Mouse (Mus musculus): Measurements from ENCODE around the gene Rptor. TPM values are rescaled to one million over a fixed set of nuclear protein-coding genes. Genes with fewer than 3 reads are reported as not detected.

Rptor gene
- polyA plus RNA-seq, 1 experiment from 2014 or later: 4.9 TPM

DNA sequence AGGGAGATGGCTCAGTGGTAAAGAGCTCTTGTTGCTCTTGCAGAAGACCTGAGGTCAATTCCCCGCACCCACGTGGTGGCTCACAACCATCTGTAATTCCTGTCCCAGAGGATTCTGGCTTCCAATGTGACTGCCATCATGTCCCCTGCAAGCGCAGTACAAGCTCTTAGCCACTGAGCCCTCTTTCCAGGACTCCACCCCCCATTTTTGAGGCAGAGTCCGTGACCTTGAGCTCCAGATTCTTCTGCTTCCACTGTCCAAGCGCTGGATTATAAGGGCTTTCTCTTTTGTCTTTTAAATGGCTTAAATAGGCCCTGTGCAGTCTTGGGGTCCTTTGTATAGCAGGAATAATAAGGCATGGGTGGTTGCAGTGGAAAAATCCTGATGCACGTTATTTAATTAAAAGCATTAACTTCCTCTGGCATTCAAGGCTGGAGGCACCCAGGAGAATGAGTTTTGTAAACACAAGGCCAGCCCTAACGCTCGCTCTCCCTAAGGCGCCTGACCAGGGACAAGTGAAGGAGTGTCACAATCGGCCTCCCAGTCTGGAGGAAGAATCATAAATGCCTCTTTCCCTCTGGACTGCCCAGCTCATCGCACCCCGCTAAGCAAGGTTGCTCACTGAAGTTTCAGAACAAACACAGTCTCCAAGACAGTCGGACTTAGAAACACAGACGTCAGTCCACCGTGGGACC is 30.2 kb upstream of the Rptor start:
- no peak overlapping the region for H3K4me2 ChIP-seq
- no peak overlapping the region for H3K27ac ChIP-seq (replicated peaks)
- H3K4me1 ChIP-seq (replicated peaks): 0 out of 2 replicates have a peak, but pooled peaks cover 3% of the 10 kb centered on the region
- no peak for ATAC-seq (ENCODE audit: insufficient read depth)
- no peak overlapping the region for H3K4me3 ChIP-seq (replicated peaks)
- WGBS (ENCODE audit: insufficient replicate concordance): 62% methylated on average over 15 of the region's 15 CpGs
- H3K9ac ChIP-seq: no peak overlapping the region
- no peaks in the 10 kb centered on the region for H3K36me3 ChIP-seq (replicated peaks)
- peaks cover 6% of the 10 kb centered on the region; the same call in 1 of the 2 replicates for H3K27me3 ChIP-seq
- no peaks in the 10 kb centered on the region for H3K9me3 ChIP-seq (replicated peaks)

DNA sequence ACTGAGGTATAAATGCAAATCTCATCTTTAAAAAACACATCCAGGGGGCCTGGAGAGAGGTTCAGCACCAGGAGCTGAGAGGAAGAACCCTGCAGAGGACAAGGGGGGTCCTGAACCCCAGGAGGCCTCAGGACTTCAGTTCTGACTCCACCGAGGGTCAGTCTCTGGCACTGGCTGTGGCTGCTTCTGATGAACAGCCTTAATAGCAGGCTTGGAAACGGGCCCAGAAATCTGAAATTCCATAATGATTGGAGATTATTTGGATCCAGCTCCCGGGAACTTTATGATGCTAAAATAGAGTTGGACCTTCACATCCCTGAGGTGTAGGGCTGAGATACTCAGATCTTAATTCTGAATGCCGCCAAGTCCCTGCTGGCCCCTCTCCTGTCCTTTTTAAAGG is 25.9 kb upstream of the Rptor start:
- no peak overlapping the region for H3K4me3 ChIP-seq (replicated peaks)
- H3K9me3 ChIP-seq (replicated peaks): no peaks in the 10 kb centered on the region
- no peak for ATAC-seq (ENCODE audit: insufficient read depth)
- H3K4me1 ChIP-seq (replicated peaks): 0 out of 2 replicates have a peak, but pooled peaks cover 3% of the 10 kb centered on the region
- 44% methylated on average over 4 of the region's 4 CpGs for WGBS (ENCODE audit: insufficient replicate concordance)
- H3K9ac ChIP-seq: no peak overlapping the region
- H3K27me3 ChIP-seq: peaks cover 6% of the 10 kb centered on the region; the same call in 1 of the 2 replicates
- H3K27ac ChIP-seq (replicated peaks): no peak overlapping the region
- no peak overlapping the region for H3K4me2 ChIP-seq
- H3K36me3 ChIP-seq (replicated peaks): no peaks in the 10 kb centered on the region

- Histone ChIP-seq H3K27ac (replicated peaks) (no peak overlapping the region), H3K4me1 (replicated peaks) (0 out of 2 replicates have a peak, but pooled peaks cover 3% of the 10 kb centered on the region), H3K9ac (no peak overlapping the region), H3K4me2 (no peak overlapping the region), H3K9me3 (replicated peaks) (no peaks in the 10 kb centered on the region), H3K27me3 (peaks cover 6% of the 10 kb centered on the region; the same call in 1 of the 2 replicates), H3K36me3 (replicated peaks) (no peaks in the 10 kb centered on the region), H3K4me3 (replicated peaks) (no peak overlapping the region)
- no peak for ATAC-seq (ENCODE audit: insufficient read depth)
- whole genome bisulfite sequencing (ENCODE audit: insufficient replicate concordance): 74% methylated on average over 2 of the region's 2 CpGs
Measured at GRCm38 (mm10) chr11:119577721-119578120, 25.0 kb upstream of the Rptor start.

GRCm38 (mm10) chr11:119586511-119586910 is 16.2 kb upstream of the Rptor start:
- ATAC-seq (ENCODE audit: insufficient read depth): no peak
- peaks cover 30% of the 10 kb centered on the region for H3K27me3 ChIP-seq
- no peaks in the 10 kb centered on the region for H3K9me3 ChIP-seq (replicated peaks)
- H3K27ac ChIP-seq (replicated peaks): no peak overlapping the region
- H3K36me3 ChIP-seq (replicated peaks): no peaks in the 10 kb centered on the region
- H3K4me1 ChIP-seq (replicated peaks): no peaks in the 10 kb centered on the region
- no peak overlapping the region for H3K4me2 ChIP-seq
- 71% methylated on average over 4 of the region's 4 CpGs for WGBS (ENCODE audit: insufficient replicate concordance)
- no peak overlapping the region for H3K4me3 ChIP-seq (replicated peaks)
- no peak overlapping the region for H3K9ac ChIP-seq

GRCm38 (mm10) chr11:119587112-119587511 is 15.6 kb upstream of the Rptor start:
- no peaks in the 10 kb centered on the region for H3K4me1 ChIP-seq (replicated peaks)
- H3K9me3 ChIP-seq (replicated peaks): no peaks in the 10 kb centered on the region
- H3K36me3 ChIP-seq (replicated peaks): no peaks in the 10 kb centered on the region
- H3K4me2 ChIP-seq: no peak overlapping the region
- no peak overlapping the region for H3K4me3 ChIP-seq (replicated peaks)
- WGBS (ENCODE audit: insufficient replicate concordance): 46% methylated on average over 5 of the region's 5 CpGs
- peaks cover 36% of the 10 kb centered on the region for H3K27me3 ChIP-seq
- H3K27ac ChIP-seq (replicated peaks): no peak overlapping the region
- H3K9ac ChIP-seq: no peak overlapping the region
- ATAC-seq (ENCODE audit: insufficient read depth): no peak

DNA sequence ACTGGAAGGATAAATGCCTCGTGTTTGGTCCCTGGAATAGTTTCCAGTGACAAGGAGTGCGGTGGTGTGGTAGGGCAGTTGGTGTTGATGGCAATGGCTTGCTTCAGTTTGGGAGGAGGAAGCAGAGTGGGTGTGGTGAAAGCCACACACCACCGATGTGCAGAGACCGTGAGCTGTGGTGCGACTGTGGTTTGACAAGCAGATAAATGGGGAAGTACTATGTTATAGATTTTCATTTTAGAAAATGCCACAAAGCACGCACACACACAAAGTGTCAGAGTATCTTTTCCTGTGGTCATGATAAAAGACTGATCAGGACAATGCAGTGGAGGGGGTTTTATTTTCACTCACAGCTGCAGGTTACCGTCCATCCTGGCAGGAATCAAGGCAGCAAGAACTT is 13.5 kb upstream of the Rptor start:
- H3K27me3 ChIP-seq: peaks cover 55% of the 10 kb centered on the region
- WGBS (ENCODE audit: insufficient replicate concordance): 12% methylated on average over 7 of the region's 7 CpGs
- H3K4me1 ChIP-seq (replicated peaks): no peaks in the 10 kb centered on the region
- no peak overlapping the region for H3K4me2 ChIP-seq
- no peak overlapping the region for H3K27ac ChIP-seq (replicated peaks)
- no peak overlapping the region for H3K4me3 ChIP-seq (replicated peaks)
- H3K9ac ChIP-seq: no peak overlapping the region
- no peaks in the 10 kb centered on the region for H3K9me3 ChIP-seq (replicated peaks)
- ATAC-seq (ENCODE audit: insufficient read depth): no peak
- H3K36me3 ChIP-seq (replicated peaks): no peaks in the 10 kb centered on the region

- 15% methylated on average over 3 of the region's 3 CpGs for WGBS (ENCODE audit: insufficient replicate concordance)
- H3K4me3 ChIP-seq (replicated peaks): no peak overlapping the region
- H3K9ac ChIP-seq: no peak overlapping the region
- no peaks in the 10 kb centered on the region for H3K9me3 ChIP-seq (replicated peaks)
- no peak overlapping the region for H3K27ac ChIP-seq (replicated peaks)
- peaks cover 57% of the 10 kb centered on the region for H3K27me3 ChIP-seq
- H3K36me3 ChIP-seq (replicated peaks): no peaks in the 10 kb centered on the region
- no peak for ATAC-seq (ENCODE audit: insufficient read depth)
- no peaks in the 10 kb centered on the region for H3K4me1 ChIP-seq (replicated peaks)
- no peak overlapping the region for H3K4me2 ChIP-seq
Measured at GRCm38 (mm10) chr11:119593966-119594365, 8.7 kb upstream of the Rptor start.

GRCm38 (mm10) chr11:119598856-119599255 is 3.8 kb upstream of the Rptor start:
- no peak overlapping the region for H3K4me3 ChIP-seq (replicated peaks)
- H3K27me3 ChIP-seq: peaks cover 20% of the 10 kb centered on the region
- H3K4me2 ChIP-seq: no peak overlapping the region
- H3K9me3 ChIP-seq (replicated peaks): no peaks in the 10 kb centered on the region
- peaks cover 9% of the 10 kb centered on the region for H3K4me1 ChIP-seq (replicated peaks)
- WGBS (ENCODE audit: insufficient replicate concordance): 35% methylated on average over 3 of the region's 3 CpGs
- H3K9ac ChIP-seq: no peak overlapping the region
- no peak for ATAC-seq (ENCODE audit: insufficient read depth)
- no peaks in the 10 kb centered on the region for H3K36me3 ChIP-seq (replicated peaks)
- H3K27ac ChIP-seq (replicated peaks): no peak overlapping the region

DNA sequence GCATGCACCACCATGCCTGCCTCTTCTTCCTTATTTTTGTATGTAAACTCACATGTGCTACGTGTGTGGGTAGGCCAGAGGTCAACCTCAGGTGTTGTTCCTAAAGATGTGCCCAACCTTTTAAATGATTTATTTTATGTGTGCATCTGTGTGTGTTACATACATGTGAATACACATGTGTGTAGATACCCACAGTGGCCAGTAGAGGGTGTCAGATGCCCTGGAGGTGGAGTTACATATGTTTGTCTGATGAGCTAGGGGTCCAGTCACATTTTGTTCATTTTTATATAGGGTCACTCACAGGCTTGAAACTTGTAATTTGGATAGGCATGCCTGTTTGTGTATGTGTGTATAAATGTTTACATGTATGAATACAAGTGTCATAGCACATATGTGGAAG is 2.4 kb upstream of the Rptor start:
- no peaks in the 10 kb centered on the region for H3K36me3 ChIP-seq (replicated peaks)
- H3K27ac ChIP-seq (replicated peaks): no peak overlapping the region
- H3K4me2 ChIP-seq: no peak overlapping the region
- peaks cover 13% of the 10 kb centered on the region; the same call in 1 of the 2 replicates for H3K27me3 ChIP-seq
- no peak overlapping the region for H3K9ac ChIP-seq
- peaks cover 16% of the 10 kb centered on the region for H3K4me1 ChIP-seq (replicated peaks)
- no peak overlapping the region for H3K4me3 ChIP-seq (replicated peaks)
- H3K9me3 ChIP-seq (replicated peaks): no peaks in the 10 kb centered on the region
- no peak for ATAC-seq (ENCODE audit: insufficient read depth)
- 51% methylated on average over 1 of the region's 1 CpGs for WGBS (ENCODE audit: insufficient replicate concordance)

DNA sequence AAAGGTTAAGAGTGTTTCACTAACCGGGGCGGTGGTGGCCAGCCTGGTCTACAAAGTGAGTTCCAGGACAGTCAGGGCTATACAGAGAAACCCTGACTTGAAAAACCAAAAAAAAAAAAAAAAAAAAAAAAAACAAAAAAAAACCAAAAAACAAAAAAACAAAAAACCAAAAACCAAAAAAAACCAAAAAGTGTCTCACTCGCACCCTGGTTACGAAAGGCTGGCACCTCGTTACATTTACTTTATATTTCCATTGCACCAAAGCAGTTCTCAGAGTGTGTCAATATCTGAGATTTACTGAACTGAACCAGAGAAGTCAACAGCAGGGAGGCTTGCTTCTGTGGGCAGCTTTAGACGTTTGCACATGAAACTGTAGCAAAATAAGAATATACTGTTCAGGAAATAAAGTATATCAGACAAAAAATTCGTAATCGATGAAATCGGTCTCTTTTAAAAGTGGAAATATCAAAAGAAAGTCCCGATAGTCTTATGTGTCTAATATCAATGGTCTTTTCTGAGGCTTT is 466 bp upstream of the Rptor start:
- Histone ChIP-seq H3K9me3 (replicated peaks) (no peaks in the 10 kb centered on the region), H3K4me2 (peak overlapping the region; percentile 90), H3K36me3 (replicated peaks) (no peaks in the 10 kb centered on the region), H3K4me3 (replicated peaks) (peak overlapping the region; percentile 99), H3K9ac (0 out of 2 replicates have a peak overlapping the region, but pooled peaks have one; percentile 91), H3K27ac (replicated peaks) (no peak overlapping the region), H3K4me1 (replicated peaks) (peaks cover 22% of the 10 kb centered on the region), H3K27me3 (peaks cover 3% of the 10 kb centered on the region; the same call in 1 of the 2 replicates)
- no peak for ATAC-seq (ENCODE audit: insufficient read depth)
- 32% methylated on average over 10 of the region's 10 CpGs for WGBS (ENCODE audit: insufficient replicate concordance)

DNA sequence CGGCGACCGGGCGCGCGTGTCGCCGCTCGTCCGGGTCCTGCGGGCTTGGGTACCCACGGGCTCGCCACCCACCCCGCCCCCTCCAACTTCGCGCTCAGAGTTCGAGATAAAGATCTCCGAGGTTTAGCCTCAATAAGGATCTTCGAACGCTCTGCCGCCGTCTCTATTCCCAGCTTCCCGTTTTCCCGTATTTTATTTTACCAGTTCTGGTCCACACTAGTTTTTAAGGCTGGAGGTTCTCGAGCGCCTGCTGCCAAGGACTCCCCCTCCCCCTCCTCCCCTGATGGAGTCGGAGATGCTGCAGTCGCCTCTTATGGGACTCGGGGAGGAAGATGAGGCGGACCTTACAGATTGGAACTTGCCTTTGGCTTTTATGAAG is 811 bp downstream of the Rptor start:
- Histone ChIP-seq H3K27ac (replicated peaks) (peak overlapping the region; percentile 73), H3K36me3 (replicated peaks) (peaks cover 6% of the 10 kb centered on the region), H3K9ac (peak overlapping the region; percentile 91), H3K4me1 (replicated peaks) (peaks cover 22% of the 10 kb centered on the region), H3K4me2 (peak overlapping the region; percentile 90), H3K4me3 (replicated peaks) (peak overlapping the region; percentile 99), H3K27me3 (no peaks in the 10 kb centered on the region), H3K9me3 (replicated peaks) (no peaks in the 10 kb centered on the region)
- ATAC-seq (ENCODE audit: insufficient read depth): no peak
- 0% methylated on average over 30 of the region's 30 CpGs for WGBS (ENCODE audit: insufficient replicate concordance)
